ENCODE assay signal across 18 mouse cellular contexts in genomic region chr11:44899554-44899953, GRCm38 (mm10).
A peak's percentile ranks its signal among the peaks of the same experiment; 100 is the strongest.
DNase-seq lines count a peak whose midpoint lies in the region; ATAC-seq and TF ChIP-seq lines count a peak whose summit lies in the region.
"Had no signal": no experiment of that assay in that cellular context is flagged by ENCODE, and none has a peak within 500 bp of the region (broad histone marks: within the 10 kb centered on the region; RNA-seq: fewer than 3 reads in every experiment).

No protein-coding gene starts in this region.

- H3K9me3 ChIP-seq in forebrain, embryonic 12.5 days, result no peaks in the 10 kb centered on the region
- no peaks in the 10 kb centered on the region for H3K9me3 ChIP-seq in forebrain, embryonic 10.5 days
- H3K9me3 ChIP-seq in midbrain, embryonic 10.5 days (replicated peaks), result no peaks in the 10 kb centered on the region
- H3K9me3 ChIP-seq in midbrain, postnatal 0 days (ENCODE audit: low read length), result no peaks in the 10 kb centered on the region
- H3K9me3 ChIP-seq in hindbrain, embryonic 12.5 days (replicated peaks), result no peaks in the 10 kb centered on the region
- H3K9me3 ChIP-seq in midbrain, embryonic 14.5 days (ENCODE audit: control insufficient read depth, low read length), result no peaks in the 10 kb centered on the region
- no peaks in the 10 kb centered on the region for H3K9me3 ChIP-seq in liver, embryonic 12.5 days (replicated peaks)
- H3K9me3 ChIP-seq: embryonic facial prominence, embryonic 15.5 days; limb, embryonic 13.5 days; liver, embryonic 13.5 days; neural tube, embryonic 12.5 days had no signal

- DNase-seq in forebrain, embryonic 10.5 days (ENCODE audit: extremely low spot score, low spot score), result no peak
- DNase-seq in midbrain, embryonic 10.5 days (ENCODE audit: low spot score), result no peak
- DNase-seq in midbrain, postnatal 0 days (ENCODE audit: low spot score), result no peak
- no peak for DNase-seq in midbrain, embryonic 14.5 days
- DNase-seq in frontal cortex, postnatal 36 days (ENCODE audit: low spot score in 2 of 2), result no peak
- DNase-seq: adrenal gland, postnatal 36 days; kidney, adult 18-20 months; layer of hippocampus, adult 9-11 months; liver, embryonic 13.5 days; lung, adult 2 months; lung, postnatal 14 days had no signal

- peaks cover 17% of the 10 kb centered on the region for H3K27me3 ChIP-seq in forebrain, embryonic 12.5 days
- H3K27me3 ChIP-seq in forebrain, embryonic 10.5 days (ENCODE audit: poor library complexity, severe bottlenecking), result peaks cover 15% of the 10 kb centered on the region
- no peaks in the 10 kb centered on the region; the same call in 1 of the 2 replicates for H3K27me3 ChIP-seq in midbrain, embryonic 10.5 days (ENCODE audit: low read depth, poor library complexity, severe bottlenecking)
- no peaks in the 10 kb centered on the region for H3K27me3 ChIP-seq in midbrain, postnatal 0 days (ENCODE audit: insufficient read depth, low read length)
- no peaks in the 10 kb centered on the region for H3K27me3 ChIP-seq in hindbrain, embryonic 12.5 days
- H3K27me3 ChIP-seq in midbrain, embryonic 14.5 days (ENCODE audit: control insufficient read depth, insufficient read depth, low read length), result no peaks in the 10 kb centered on the region
- no peaks in the 10 kb centered on the region for H3K27me3 ChIP-seq in liver, embryonic 12.5 days (replicated peaks)
- H3K27me3 ChIP-seq: embryonic facial prominence, embryonic 15.5 days; limb, embryonic 13.5 days; liver, embryonic 13.5 days; neural tube, embryonic 12.5 days had no signal

- no peak for TF ChIP-seq CTCF in midbrain, postnatal 0 days (IDR thresholded peaks at IDR 0.05)

- no peak overlapping the region for H3K9ac ChIP-seq in forebrain, embryonic 12.5 days
- no peak overlapping the region for H3K9ac ChIP-seq in midbrain, postnatal 0 days (replicated peaks; ENCODE audit: low read length, poor library complexity, severe bottlenecking)
- no peak overlapping the region for H3K9ac ChIP-seq in hindbrain, embryonic 12.5 days
- H3K9ac ChIP-seq in midbrain, embryonic 14.5 days (replicated peaks; ENCODE audit: low read length), result no peak overlapping the region
- no peak overlapping the region for H3K9ac ChIP-seq in liver, embryonic 12.5 days
- H3K9ac ChIP-seq: embryonic facial prominence, embryonic 15.5 days; limb, embryonic 13.5 days; liver, embryonic 13.5 days; neural tube, embryonic 12.5 days had no signal

- no peak for ATAC-seq in forebrain, embryonic 12.5 days (ENCODE audit: low FRiP score)
- no peak for ATAC-seq in midbrain, postnatal 0 days (ENCODE audit: low FRiP score)
- no peak for ATAC-seq in hindbrain, embryonic 12.5 days (ENCODE audit: low FRiP score)
- no peak for ATAC-seq in midbrain, embryonic 14.5 days (ENCODE audit: low FRiP score, low TSS enrichment)
- ATAC-seq in liver, embryonic 12.5 days, result no peak
- ATAC-seq: inflammation-experienced regulatory T-cells, adult 6 months had no signal

- no peak overlapping the region for H3K4me3 ChIP-seq in forebrain, embryonic 12.5 days (replicated peaks)
- H3K4me3 ChIP-seq in forebrain, embryonic 10.5 days, result no peak overlapping the region
- no peak overlapping the region for H3K4me3 ChIP-seq in midbrain, embryonic 10.5 days
- H3K4me3 ChIP-seq in midbrain, postnatal 0 days (ENCODE audit: low read depth, low read length), result no peak overlapping the region
- no peak overlapping the region for H3K4me3 ChIP-seq in hindbrain, embryonic 12.5 days
- no peak overlapping the region for H3K4me3 ChIP-seq in midbrain, embryonic 14.5 days (replicated peaks; ENCODE audit: low read depth, low read length)
- no peak overlapping the region for H3K4me3 ChIP-seq in liver, embryonic 12.5 days
- H3K4me3 ChIP-seq: embryonic facial prominence, embryonic 15.5 days; limb, embryonic 13.5 days; liver, embryonic 13.5 days; neural tube, embryonic 12.5 days had no signal

- no peaks in the 10 kb centered on the region for H3K36me3 ChIP-seq in forebrain, embryonic 12.5 days (replicated peaks)
- no peaks in the 10 kb centered on the region for H3K36me3 ChIP-seq in forebrain, embryonic 10.5 days (replicated peaks)
- no peaks in the 10 kb centered on the region for H3K36me3 ChIP-seq in midbrain, embryonic 10.5 days
- no peaks in the 10 kb centered on the region for H3K36me3 ChIP-seq in midbrain, postnatal 0 days (ENCODE audit: insufficient read depth, low read length)
- H3K36me3 ChIP-seq in hindbrain, embryonic 12.5 days, result no peaks in the 10 kb centered on the region
- no peaks in the 10 kb centered on the region for H3K36me3 ChIP-seq in midbrain, embryonic 14.5 days (ENCODE audit: control insufficient read depth, insufficient read depth, low read length)
- no peaks in the 10 kb centered on the region for H3K36me3 ChIP-seq in liver, embryonic 12.5 days
- H3K36me3 ChIP-seq: embryonic facial prominence, embryonic 15.5 days; limb, embryonic 13.5 days; liver, embryonic 13.5 days; neural tube, embryonic 12.5 days had no signal

- no peak overlapping the region for H3K4me2 ChIP-seq in forebrain, embryonic 12.5 days
- no peak overlapping the region for H3K4me2 ChIP-seq in midbrain, postnatal 0 days (ENCODE audit: low read depth, low read length, poor library complexity, severe bottlenecking)
- H3K4me2 ChIP-seq in hindbrain, embryonic 12.5 days (replicated peaks), result no peak overlapping the region
- no peak overlapping the region for H3K4me2 ChIP-seq in midbrain, embryonic 14.5 days (ENCODE audit: low read length)
- H3K4me2 ChIP-seq in liver, embryonic 12.5 days, result no peak overlapping the region
- H3K4me2 ChIP-seq: embryonic facial prominence, embryonic 15.5 days; limb, embryonic 13.5 days; liver, embryonic 13.5 days had no signal

- peak overlapping the region; percentile 43; the same call in 1 of the 2 replicates for H3K27ac ChIP-seq in forebrain, embryonic 12.5 days
- no peak overlapping the region; the same call in 1 of the 2 replicates for H3K27ac ChIP-seq in forebrain, embryonic 10.5 days
- peak overlapping the region; percentile 77 for H3K27ac ChIP-seq in midbrain, embryonic 10.5 days (replicated peaks)
- H3K27ac ChIP-seq in midbrain, postnatal 0 days (ENCODE audit: low read depth, low read length), result no peak overlapping the region
- peak overlapping the region; percentile 62 for H3K27ac ChIP-seq in hindbrain, embryonic 12.5 days
- peak overlapping the region; percentile 68; the same call in 1 of the 2 replicates for H3K27ac ChIP-seq in midbrain, embryonic 14.5 days (replicated peaks; ENCODE audit: low read depth, low read length)
- H3K27ac ChIP-seq in liver, embryonic 12.5 days, result no peak overlapping the region
- H3K27ac ChIP-seq: embryonic facial prominence, embryonic 15.5 days; limb, embryonic 13.5 days; liver, embryonic 13.5 days; neural tube, embryonic 12.5 days had no signal

- H3K4me1 ChIP-seq in forebrain, embryonic 12.5 days, result peaks cover 55% of the 10 kb centered on the region
- peaks cover 47% of the 10 kb centered on the region for H3K4me1 ChIP-seq in forebrain, embryonic 10.5 days
- H3K4me1 ChIP-seq in midbrain, embryonic 10.5 days, result peaks cover 63% of the 10 kb centered on the region
- peaks cover 3% of the 10 kb centered on the region; the same call in 1 of the 2 replicates for H3K4me1 ChIP-seq in midbrain, postnatal 0 days (ENCODE audit: insufficient read depth, low read length)
- H3K4me1 ChIP-seq in hindbrain, embryonic 12.5 days, result peaks cover 42% of the 10 kb centered on the region
- peaks cover 72% of the 10 kb centered on the region for H3K4me1 ChIP-seq in midbrain, embryonic 14.5 days (ENCODE audit: control insufficient read depth, insufficient read depth, low read length)
- H3K4me1 ChIP-seq in liver, embryonic 12.5 days, result peaks cover 11% of the 10 kb centered on the region; the same call in 1 of the 2 replicates

Comparison
In these comparisons a context has a peak if more than half of its experiments do, and no peak if none do; other contexts are left out.
1. H3K27ac ChIP-seq: peak in forebrain, embryonic 12.5 days (single experiment), midbrain, embryonic 10.5 days (single experiment), hindbrain, embryonic 12.5 days (single experiment) and midbrain, embryonic 14.5 days (single experiment); none in forebrain, embryonic 10.5 days (single experiment), midbrain, postnatal 0 days (single experiment) and liver, embryonic 12.5 days (single experiment).